Mouse (Mus musculus) cerebellum, adult 2 months (tissue): ENCODE measurements around the gene Cxcr3. TPM values are rescaled to one million over a fixed set of nuclear protein-coding genes. Genes with fewer than 3 reads are reported as not detected.

Source experiments
- DNase-seq, 2 experiments: peaks; one replicate each; pipeline ENCODE4 v3.0.0; 2021
- H3K27ac ChIP-seq: fragments of 200-500 bp; 2 replicates; pipeline ENCODE4 v1.5.1; 2012; ENCODE audit warnings: low read length, control low read depth, inconsistent platforms; ENCODE audit not compliant: insufficient read depth
- H3K27me3 ChIP-seq: fragments of 200-500 bp; 2 replicates; pipeline ENCODE4 v1.6.1; 2012; ENCODE audit warnings: inconsistent platforms, mild to moderate bottlenecking, low read length, moderate library complexity; ENCODE audit not compliant: control insufficient read depth, insufficient read depth
- H3K4me1 ChIP-seq: fragments of 200-500 bp; 2 replicates; pipeline ENCODE4 v1.6.1; 2011; ENCODE audit warnings: low read length; ENCODE audit not compliant: control insufficient read depth, insufficient read depth
- H3K4me3 ChIP-seq: fragments of 200-500 bp; replicated peaks from 2 replicates; pipeline ENCODE3; 2011; ENCODE audit warnings: mild to moderate bottlenecking, low read depth, low read length, control low read depth; ENCODE audit not compliant: insufficient read depth
- CTCF ChIP-seq: fragments of 200-500 bp; IDR thresholded peaks from 2 replicates; pipeline ENCODE4 v1.5.1; 2011; ENCODE audit warnings: low read depth, mild to moderate bottlenecking, control low read depth, low read length, moderate library complexity, borderline replicate concordance; ENCODE audit not compliant: insufficient read depth
- POLR2A ChIP-seq: fragments of 200-500 bp; IDR thresholded peaks from 2 replicates; pipeline ENCODE4 v1.6.1; 2011; ENCODE audit warnings: low read length, control low read depth, borderline replicate concordance; ENCODE audit not compliant: insufficient read depth
- WGBS: fragments of 180-500 bp; shearing (Covaris S2); methylation state at CpG from one replicate; pipeline ENCODE4 v1.1.7; 2018; 5-methylcytosine and 5-hydroxymethylcytosine counted together
- polyA plus RNA-seq: library from polyadenylated mRNA; depleted of rRNA; stranded (reverse); fragments of >200 nt; gene quantifications from 2 replicates; pipeline ENCODE4 v1.2.3, GENCODE M21; 2012; rRNA removed

The Cxcr3 gene
- polyA plus RNA-seq: 0.05 and 0.06 TPM in 2 replicates

DNA sequence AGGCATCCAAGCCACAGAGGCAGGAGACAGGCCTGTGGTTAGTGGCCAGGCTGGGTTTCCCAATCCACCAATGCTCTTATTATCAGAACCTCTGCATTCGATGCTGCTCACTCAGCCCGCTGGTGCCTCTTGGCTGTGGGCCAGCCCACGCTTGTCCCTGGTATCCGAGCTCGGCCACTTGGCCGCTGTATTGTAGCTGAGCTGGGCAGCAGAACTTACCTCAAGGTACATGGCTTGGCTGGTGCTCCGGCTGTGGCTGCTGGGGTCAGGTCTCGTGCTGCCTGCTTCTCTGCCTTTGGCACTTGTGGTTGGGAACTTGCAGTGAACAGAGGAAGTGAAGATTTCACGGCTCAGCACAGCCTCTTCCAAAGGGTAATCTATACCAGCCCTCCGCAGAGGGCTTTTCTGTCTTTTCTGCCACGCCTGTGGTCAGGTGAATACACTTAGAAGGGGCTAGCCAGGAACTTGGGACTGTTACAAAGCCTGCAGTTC lies at the start of gene Cxcr3:
Gene Cxcr3, minus strand, starts transcription at position 442 of the 492 bp plus-strand sequence.
- TF ChIP-seq CTCF (no peak), POLR2A (no peak)
- WGBS: 26% methylated on average over 11 of the region's 11 CpGs
- H3K4me3 ChIP-seq: no peak within 1 kb of the TSS

DNA sequence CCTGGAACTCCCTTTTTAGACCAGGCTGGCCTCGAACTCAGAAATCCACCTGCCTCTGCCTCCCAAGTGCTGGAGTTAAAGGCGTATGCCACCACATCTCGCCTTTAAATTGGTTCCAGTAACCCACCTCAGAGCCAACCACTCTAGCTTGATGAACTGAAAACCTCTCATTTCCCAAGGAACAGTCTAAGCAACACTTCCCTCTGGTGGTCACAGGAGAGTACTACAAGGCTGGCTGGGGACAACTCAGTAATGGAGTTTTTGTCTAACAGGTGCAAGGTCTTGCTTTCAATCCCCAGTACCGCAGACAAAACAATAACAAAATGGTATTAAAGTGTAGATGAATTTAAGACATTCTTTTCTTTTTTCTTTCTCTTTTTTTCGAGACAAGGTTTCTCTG lies 38.0 kb upstream of the Cxcr3 start:
- no peak for TF ChIP-seq POLR2A
- TF ChIP-seq CTCF: peak; percentile 47; the same call in 1 of the 2 replicates
- DNase-seq: peak; percentile 18 to 49
- Histone ChIP-seq H3K4me1 (no peaks in the 10 kb centered on the region), H3K27ac (no peak overlapping the region), H3K27me3 (no peaks in the 10 kb centered on the region), H3K4me3 (no peak overlapping the region)
- 34% methylated on average over 5 of the region's 5 CpGs for WGBS

More for the DNA sequence above, at the start of gene Cxcr3:
- DNase-seq: peak; percentile 7 to 11
- H3K27me3 ChIP-seq: no peaks in the 10 kb centered on the region
- H3K4me1 ChIP-seq: no peaks in the 10 kb centered on the region
- H3K27ac ChIP-seq: no peak within 1 kb of the TSS

- 70% methylated on average over 3 of the region's 3 CpGs for WGBS
- no peak overlapping the region for H3K4me3 ChIP-seq
- H3K27me3 ChIP-seq: no peaks in the 10 kb centered on the region
- TF ChIP-seq CTCF (no peak), POLR2A (no peak)
- no peaks in the 10 kb centered on the region for H3K4me1 ChIP-seq
- H3K27ac ChIP-seq: no peak overlapping the region
- DNase-seq: no peak
These were observed 36.2 kb upstream of the Cxcr3 start for GRCm38 (mm10) chrX:101770307-101770706.

DNA sequence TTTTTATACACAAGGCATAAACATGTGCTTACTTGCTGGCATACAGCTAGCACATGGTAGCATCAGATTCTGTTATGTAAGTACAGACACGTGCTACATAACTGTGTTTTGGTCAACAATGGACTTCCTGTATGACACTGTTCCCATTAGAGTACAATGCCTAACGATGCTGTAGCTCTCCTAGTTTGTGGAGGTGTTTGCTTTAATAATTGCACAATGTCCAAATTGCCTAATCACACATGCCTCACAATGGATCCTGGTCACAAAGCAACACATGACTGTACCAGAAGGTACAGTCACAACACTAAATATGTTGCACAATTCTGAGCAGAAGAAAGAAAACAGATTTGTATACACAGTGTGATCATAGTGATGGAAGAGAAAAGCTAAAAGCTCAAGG lies 35.4 kb upstream of the Cxcr3 start:
- 64% methylated on average over 2 of the region's 2 CpGs for WGBS
- TF ChIP-seq CTCF (no peak), POLR2A (no peak)
- no peak overlapping the region for H3K4me3 ChIP-seq
- H3K27ac ChIP-seq: no peak overlapping the region
- no peak for DNase-seq
- H3K4me1 ChIP-seq: no peaks in the 10 kb centered on the region
- no peaks in the 10 kb centered on the region for H3K27me3 ChIP-seq

DNA sequence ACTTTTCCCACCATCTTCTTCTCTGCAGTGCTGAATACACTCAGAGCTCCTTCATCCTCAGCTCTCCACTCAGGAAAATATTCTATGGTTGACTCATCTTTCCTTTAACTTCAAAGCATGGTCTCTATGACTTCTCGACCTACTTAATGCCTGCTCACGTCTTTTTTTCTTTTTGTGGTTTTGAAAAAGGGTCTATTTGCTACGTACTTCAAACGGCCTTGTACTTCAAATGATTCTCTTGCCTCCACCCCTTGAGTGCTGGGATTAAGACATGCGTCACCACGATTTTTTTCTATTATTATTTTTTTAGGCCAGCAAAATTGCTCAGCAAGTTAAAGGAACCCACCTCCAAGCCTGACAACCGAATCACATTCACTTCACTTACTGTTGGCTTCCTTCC lies 33.2 kb upstream of the Cxcr3 start:
- 69% methylated on average over 7 of the region's 7 CpGs for WGBS
- TF ChIP-seq POLR2A (no peak), CTCF (no peak)
- Histone ChIP-seq H3K4me3 (no peak overlapping the region), H3K27ac (no peak overlapping the region), H3K27me3 (no peaks in the 10 kb centered on the region), H3K4me1 (no peaks in the 10 kb centered on the region)
- DNase-seq: no peak

DNA sequence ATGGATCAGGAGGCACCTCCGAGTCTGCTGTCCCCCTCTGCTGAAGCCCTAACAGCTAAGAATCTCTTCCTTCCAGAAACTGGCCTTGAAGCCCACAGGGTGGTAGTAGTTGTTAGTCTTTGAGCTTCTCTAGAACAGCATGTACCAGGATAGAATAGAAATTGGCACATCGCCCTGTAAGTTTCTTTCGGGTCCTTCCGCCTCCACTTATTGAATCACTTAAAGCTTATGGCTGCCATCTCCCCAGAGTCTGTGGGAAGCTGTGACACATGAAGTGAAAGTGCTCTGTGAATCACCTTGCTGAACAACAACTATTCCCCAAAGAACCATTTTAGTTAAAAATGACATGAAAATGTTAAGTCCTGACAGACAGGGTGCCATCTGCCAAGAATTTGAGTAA lies 31.0 kb upstream of the Cxcr3 start:
- WGBS: 67% methylated on average over 4 of the region's 4 CpGs
- no peak for TF ChIP-seq CTCF
- TF ChIP-seq POLR2A: no peak
- H3K4me3 ChIP-seq: no peak overlapping the region
- no peak overlapping the region for H3K27ac ChIP-seq
- DNase-seq: no peak
- no peaks in the 10 kb centered on the region for H3K4me1 ChIP-seq
- no peaks in the 10 kb centered on the region for H3K27me3 ChIP-seq

- no peak overlapping the region for H3K4me3 ChIP-seq
- H3K27me3 ChIP-seq: no peaks in the 10 kb centered on the region
- no peak for DNase-seq
- no peak overlapping the region for H3K27ac ChIP-seq
- TF ChIP-seq POLR2A: no peak
- no peak for TF ChIP-seq CTCF
- no peaks in the 10 kb centered on the region for H3K4me1 ChIP-seq
- 48% methylated on average over 5 of the region's 5 CpGs for WGBS
These were observed 30.6 kb upstream of the Cxcr3 start for GRCm38 (mm10) chrX:101764621-101765020.

- 45% methylated on average over 5 of the region's 5 CpGs for WGBS
- TF ChIP-seq POLR2A: no peak
These were observed 20.4 kb upstream of the Cxcr3 start for GRCm38 (mm10) chrX:101754478-101754877.

GRCm38 (mm10) chrX:101750144-101750543 lies 16.1 kb upstream of the Cxcr3 start:
- no peak overlapping the region for H3K4me3 ChIP-seq
- TF ChIP-seq POLR2A (no peak), CTCF (no peak)
- H3K4me1 ChIP-seq: no peaks in the 10 kb centered on the region; the same call in 1 of the 2 replicates
- H3K27me3 ChIP-seq: no peaks in the 10 kb centered on the region
- 74% methylated on average over 4 of the region's 4 CpGs for WGBS
- no peak overlapping the region for H3K27ac ChIP-seq
- DNase-seq: no peak

More at GRCm38 (mm10) chrX:101754478-101754877, 20.4 kb upstream of the Cxcr3 start:
- no peaks in the 10 kb centered on the region for H3K27me3 ChIP-seq
- peak; percentile 14 to 22 for DNase-seq
- H3K27ac ChIP-seq: no peak overlapping the region
- no peaks in the 10 kb centered on the region; the same call in 1 of the 2 replicates for H3K4me1 ChIP-seq
- no peak overlapping the region for H3K4me3 ChIP-seq
